Mouse (Mus musculus) liver, adult (tissue): Measurements from ENCODE around the gene Acbd3.

ENCODE experiments used
- GATA4 ChIP-seq: IDR thresholded peaks from 2 replicates; pipeline ENCODE4 v1.6.1; 2014; ENCODE audit warnings: mild to moderate bottlenecking, low read length; ENCODE audit not compliant: insufficient replicate concordance

Acbd3 gene

GRCm38 (mm10) chr1:180725704-180726179 is at the start of gene Acbd3:
Gene Acbd3, plus strand, starts transcription at chr1:180726043.
- peak; percentile 56; the same call in 1 of the 2 replicates for TF ChIP-seq GATA4

GRCm38 (mm10) chr1:180691284-180691683 is 34.6 kb upstream of the Acbd3 start:
- no peak for TF ChIP-seq GATA4

- no peak for TF ChIP-seq GATA4
Measured at GRCm38 (mm10) chr1:180696626-180697352, 29.1 kb upstream of the Acbd3 start, which contains the start of gene Mixl1. Gene Mixl1, minus strand, starts transcription at chr1:180697034.

DNA sequence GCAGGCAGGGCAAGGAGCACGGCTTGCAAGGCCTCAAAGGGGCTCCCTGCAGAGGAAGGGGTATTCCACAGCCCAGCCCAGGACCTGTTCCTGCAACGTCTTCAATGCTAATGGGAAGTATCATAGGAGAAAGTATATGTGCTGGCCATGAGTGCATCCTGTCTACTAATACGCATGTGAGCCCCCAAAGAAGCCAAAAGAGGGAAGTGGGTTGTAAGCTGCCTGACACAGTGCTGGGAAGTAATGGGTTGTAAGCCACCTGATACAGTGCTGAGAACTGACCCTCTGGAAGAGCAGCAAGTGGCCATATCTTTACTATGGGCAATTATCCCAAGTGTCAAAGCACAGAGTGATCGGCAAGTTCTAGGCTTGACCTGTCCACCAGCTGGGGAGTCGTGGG is 27.8 kb upstream of the Acbd3 start:
- TF ChIP-seq GATA4 = no peak

- no peak for TF ChIP-seq GATA4
Measured at GRCm38 (mm10) chr1:180703400-180703799, 22.4 kb upstream of the Acbd3 start.

DNA sequence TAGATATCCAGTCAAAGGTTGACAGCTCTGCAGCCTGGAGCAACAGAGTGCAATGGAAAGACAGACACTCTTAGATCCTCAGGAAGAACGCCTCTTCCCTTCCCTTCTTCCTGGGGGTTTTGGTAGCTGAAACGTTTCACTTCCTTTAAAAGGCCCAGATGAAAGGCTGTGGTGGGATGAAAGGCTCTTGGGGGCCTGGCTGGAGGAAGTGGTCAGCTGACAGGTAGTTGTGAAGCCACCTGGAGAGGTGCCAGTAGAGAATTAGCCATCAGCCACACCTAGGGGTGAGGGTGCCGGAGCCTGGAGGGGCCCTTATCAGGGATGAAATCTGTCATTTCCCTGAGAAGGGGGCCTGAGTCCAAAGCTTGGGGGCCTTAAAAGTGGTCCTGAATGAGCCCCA is 18.5 kb upstream of the Acbd3 start:
- no peak for TF ChIP-seq GATA4

DNA sequence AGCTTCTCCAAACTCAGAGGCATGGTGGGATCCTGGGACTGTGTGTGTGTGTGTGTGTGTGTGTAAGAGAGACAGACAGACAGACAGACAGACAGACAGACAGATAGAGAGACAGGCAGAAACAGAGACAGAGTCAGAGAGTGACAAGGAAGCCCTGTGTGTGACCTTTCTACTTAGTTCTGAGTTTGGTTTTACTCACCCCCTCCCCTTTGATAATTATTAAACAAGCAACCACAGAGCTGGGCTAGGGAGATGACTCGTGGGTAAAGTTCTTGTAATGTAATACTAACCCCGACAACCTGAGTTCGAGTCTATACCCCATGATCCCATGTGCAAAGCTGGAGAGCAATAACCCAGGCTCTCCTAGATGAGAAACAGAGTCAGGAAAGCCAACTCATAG is 18.0 kb upstream of the Acbd3 start:
- no peak for TF ChIP-seq GATA4

DNA sequence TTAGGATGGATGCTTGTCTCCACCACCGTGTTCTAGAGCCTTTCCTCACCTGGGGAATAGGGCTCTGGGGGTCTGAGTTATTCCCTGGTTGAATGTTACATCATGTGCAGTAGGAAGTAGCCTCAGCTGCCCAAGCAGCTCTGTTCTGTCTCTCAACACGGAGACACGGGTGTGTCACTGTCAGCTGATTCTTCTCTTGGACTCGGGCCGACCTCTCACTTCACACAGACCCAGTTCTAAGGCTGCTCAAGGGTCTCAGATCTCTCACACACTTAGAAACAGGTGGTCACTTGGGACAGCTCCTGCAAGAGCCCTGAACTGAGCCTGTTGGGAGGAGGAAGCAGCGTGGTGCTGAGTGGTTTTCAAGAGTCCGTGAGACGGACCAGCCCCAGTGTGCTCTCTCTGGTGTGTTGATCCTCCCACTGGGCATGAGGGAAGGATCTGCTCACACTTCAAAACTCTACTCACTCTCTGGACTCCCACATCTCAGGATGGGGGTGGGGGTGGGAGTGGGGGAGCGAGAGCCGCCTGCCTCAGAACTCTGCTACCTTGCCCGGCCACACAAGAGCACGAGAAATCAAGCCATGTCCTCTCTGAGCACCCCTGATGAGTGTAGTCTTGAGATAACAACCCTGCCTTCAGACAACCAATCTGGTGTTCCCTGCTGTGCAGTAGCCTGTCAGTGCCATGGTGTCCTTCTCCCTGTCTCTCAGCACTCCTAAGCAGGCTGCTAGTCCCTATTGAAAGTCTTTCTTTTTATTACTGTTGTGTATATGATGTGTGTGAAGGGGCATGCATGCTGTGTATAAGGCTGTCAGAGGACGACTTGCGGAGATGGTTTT is 16.7 kb upstream of the Acbd3 start:
- TF ChIP-seq GATA4 = no peak

GRCm38 (mm10) chr1:180718756-180719155 is 7.1 kb upstream of the Acbd3 start:
- no peak for TF ChIP-seq GATA4

- no peak for TF ChIP-seq GATA4
Measured at GRCm38 (mm10) chr1:180719483-180719882, 6.4 kb upstream of the Acbd3 start.

DNA sequence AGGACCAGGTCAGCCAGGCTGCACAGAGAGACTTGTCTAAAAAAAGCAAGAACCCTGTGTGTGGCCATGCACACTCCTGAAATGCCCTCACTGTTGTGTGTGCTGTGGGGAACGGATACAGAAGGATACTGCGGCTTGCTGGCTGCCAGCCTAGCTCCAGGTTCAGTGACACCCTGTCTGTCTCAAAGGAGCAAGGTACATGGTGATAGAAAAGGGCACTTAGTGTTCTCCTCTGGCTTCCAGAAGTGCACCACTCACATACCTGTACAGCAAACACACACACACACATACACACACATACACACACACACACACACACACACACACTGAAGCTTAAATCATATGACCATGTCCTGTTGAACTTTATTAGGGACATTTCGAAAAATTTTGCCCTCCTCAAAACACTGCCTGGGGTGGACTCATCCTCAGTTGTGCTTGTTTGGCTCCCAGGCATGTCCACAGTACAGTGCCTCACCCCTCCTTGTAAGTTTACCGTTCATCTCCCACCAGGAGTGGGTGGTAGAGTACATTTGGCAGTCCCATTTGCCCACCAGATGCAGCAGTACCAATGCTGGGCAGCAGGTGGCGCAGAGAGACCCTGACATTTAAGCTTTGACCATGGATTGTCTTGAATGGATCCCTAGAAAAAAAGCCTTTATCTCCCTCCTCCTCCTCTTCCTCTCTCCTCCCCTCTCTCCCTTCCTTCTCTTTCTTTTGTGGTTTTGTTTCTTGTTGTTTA is 5.7 kb upstream of the Acbd3 start:
- TF ChIP-seq GATA4 = peak; percentile 57; the same call in 1 of the 2 replicates

- TF ChIP-seq GATA4 = no peak
Measured at GRCm38 (mm10) chr1:180722608-180723007, 3.2 kb upstream of the Acbd3 start.

DNA sequence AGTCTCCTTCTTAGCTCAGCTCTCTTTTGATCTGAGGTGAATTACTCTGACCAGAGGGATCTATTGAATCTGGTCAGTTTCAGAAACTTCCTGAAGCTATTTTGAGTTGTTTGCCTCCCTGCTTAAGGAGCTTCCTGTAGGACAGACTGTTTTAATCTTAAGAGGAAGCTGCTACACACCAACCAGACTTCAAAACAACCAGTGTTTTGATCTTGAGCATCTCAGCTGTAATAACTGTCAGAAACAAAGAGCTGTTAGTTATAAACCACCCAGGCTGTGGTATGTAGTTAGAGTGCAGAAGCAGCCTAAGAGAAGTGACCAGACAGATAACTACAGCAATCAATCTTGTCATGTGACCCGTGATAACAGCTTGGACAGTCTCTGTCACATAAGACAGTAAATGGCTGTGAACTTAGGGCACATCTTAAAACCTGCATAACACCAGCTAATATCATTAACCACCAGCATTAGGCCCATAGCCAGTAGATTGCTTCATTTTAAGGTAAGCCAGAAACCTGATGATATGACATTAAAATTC is 2.1 kb upstream of the Acbd3 start:
- no peak for TF ChIP-seq GATA4

DNA sequence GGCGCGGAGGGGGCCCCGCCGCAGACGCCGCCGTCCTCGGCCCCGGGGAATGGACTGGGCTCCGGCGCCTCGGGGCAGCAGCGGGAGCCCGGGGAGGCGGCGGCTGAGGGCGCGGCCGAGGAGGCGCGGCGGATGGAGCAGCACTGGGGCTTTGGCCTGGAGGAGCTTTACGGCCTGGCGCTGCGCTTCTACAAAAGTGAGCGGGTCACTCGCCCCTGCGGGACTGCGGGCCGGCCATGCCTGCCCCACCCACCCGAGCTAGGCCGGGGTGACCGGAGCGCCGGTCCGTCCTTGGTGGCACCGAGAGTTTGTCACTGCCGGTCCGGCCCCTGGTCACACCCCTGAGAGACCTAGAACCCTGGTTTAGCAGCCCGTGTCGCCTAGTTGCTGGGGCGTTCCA is 340 bp downstream of the Acbd3 start:
- TF ChIP-seq GATA4 = no peak

GRCm38 (mm10) chr1:180729231-180729630 is 3.4 kb downstream of the Acbd3 start:
- no peak for TF ChIP-seq GATA4
